In genomic region chr8:83770669-83771068, GRCm38 (mm10) we compare ENCODE assay signal across 23 mouse cellular contexts.
"Had no signal": no experiment of that assay in that cellular context is flagged by ENCODE, and none has a peak within 500 bp of the region (broad histone marks: within the 10 kb centered on the region; RNA-seq: fewer than 3 reads in every experiment).

No protein-coding gene starts in this region.

- H3K4me3 ChIP-seq: gastrocnemius, adult 2 months; heart, adult 2 months; heart, embryonic 13.5 days; heart, embryonic 15.5 days; hindbrain, embryonic 12.5 days; intestine, embryonic 15.5 days; limb, embryonic 13.5 days; limb, embryonic 15.5 days; liver, embryonic 12.5 days had no signal

- H3K36me3 ChIP-seq: heart, embryonic 13.5 days; heart, embryonic 15.5 days; hindbrain, embryonic 12.5 days; intestine, embryonic 15.5 days; limb, embryonic 13.5 days; limb, embryonic 15.5 days; liver, embryonic 12.5 days had no signal

- H3K27me3 ChIP-seq: heart, embryonic 13.5 days; heart, embryonic 15.5 days; intestine, embryonic 15.5 days; limb, embryonic 13.5 days; limb, embryonic 15.5 days had no signal

- DNase-seq: gastrocnemius, adult 2 months; gastrocnemius, postnatal 10 days; gastrocnemius, postnatal 25 days; heart, adult 11 months; heart, adult 2 months; heart, postnatal 14 days; heart, postnatal 36 days; kidney, adult 18-20 months; kidney, adult 8-10 months; kidney, postnatal 10 days; kidney, postnatal 36 days; layer of hippocampus, adult 9-11 months; layer of hippocampus, postnatal 36 days; left cerebral cortex, postnatal 4 days had no signal

- H3K9me3 ChIP-seq: heart, embryonic 15.5 days; hindbrain, embryonic 12.5 days; intestine, embryonic 15.5 days; limb, embryonic 15.5 days had no signal

- ATAC-seq: hindbrain, embryonic 16.5 days; intestine, embryonic 15.5 days; intestine, postnatal 0 days; liver, embryonic 12.5 days had no signal
